Mouse (Mus musculus) embryonic fibroblast, embryonic 13.5 days (primary cell): Measurements from ENCODE around the gene Pcnx2.

Source experiments
- CTCF ChIP-seq: IDR thresholded peaks from 2 replicates; pipeline ENCODE4 v1.5.1; 2011; ENCODE audit warnings: mild to moderate bottlenecking, control low read depth, low read length, moderate library complexity, borderline replicate concordance; ENCODE audit not compliant: insufficient read depth
- POLR2A ChIP-seq: IDR thresholded peaks from 2 replicates; pipeline ENCODE4 v1.6.1; 2011; ENCODE audit warnings: low read depth, mild to moderate bottlenecking, control low read depth, low read length, moderate library complexity

- no peak for TF ChIP-seq CTCF
- no peak for TF ChIP-seq POLR2A
Observed at GRCm38 (mm10) chr8:125808826-125809225, 89.3 kb downstream of the Pcnx2 start.
